Comparison of ENCODE assay signal across 20 mouse cellular contexts in the genomic region with DNA sequence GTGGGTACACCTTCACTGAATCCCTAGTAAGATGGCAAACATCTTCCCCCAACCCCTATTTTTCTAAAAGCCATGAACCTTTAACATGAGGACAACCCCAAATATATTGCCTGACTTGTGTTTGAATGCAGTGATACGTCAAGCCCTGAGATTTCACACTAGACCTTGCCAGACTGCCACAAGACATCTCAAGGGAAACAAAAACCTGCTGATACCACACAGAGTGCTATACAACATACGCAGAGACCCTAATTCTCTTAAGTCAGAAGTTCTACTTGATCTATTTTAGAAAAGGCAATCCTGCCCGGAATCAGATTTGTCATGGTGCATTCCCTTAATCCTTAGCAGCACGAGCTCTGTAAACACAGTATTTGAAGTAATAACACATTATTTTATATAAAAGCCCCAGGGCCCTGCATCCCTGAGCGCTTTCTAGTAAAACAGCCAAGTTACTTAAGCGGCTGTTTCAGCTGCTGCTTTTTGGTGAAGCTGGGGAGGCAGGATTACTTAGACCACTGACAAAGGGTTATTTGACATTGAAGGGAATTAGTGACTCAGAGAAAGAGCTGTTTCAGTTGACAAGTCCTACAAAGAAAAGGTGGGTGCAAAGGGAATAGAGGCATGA.
DNase-seq lines count a peak whose midpoint lies in the region; ATAC-seq lines count a peak whose summit lies in the region.
"Had no signal": no experiment of that assay in that cellular context is flagged by ENCODE, and none has a peak within 500 bp of the region (broad histone marks: within the 10 kb centered on the region; RNA-seq: fewer than 3 reads in every experiment).

No protein-coding gene starts in this region.

- no peak overlapping the region for H3K9ac ChIP-seq in forebrain, embryonic 16.5 days (replicated peaks; ENCODE audit: low read depth, low read length)
- no peak overlapping the region for H3K9ac ChIP-seq in forebrain, embryonic 12.5 days
- H3K9ac ChIP-seq in midbrain, embryonic 16.5 days (ENCODE audit: low read depth, low read length) = no peak overlapping the region
- H3K9ac ChIP-seq in limb, embryonic 13.5 days = no peak overlapping the region
- H3K9ac ChIP-seq: heart, embryonic 15.5 days; neural tube, embryonic 13.5 days had no signal

- H3K4me2 ChIP-seq in forebrain, embryonic 16.5 days (ENCODE audit: low read length) = no peak overlapping the region
- no peak overlapping the region for H3K4me2 ChIP-seq in forebrain, embryonic 12.5 days
- no peak overlapping the region for H3K4me2 ChIP-seq in midbrain, embryonic 16.5 days (ENCODE audit: low read length)
- H3K4me2 ChIP-seq in limb, embryonic 13.5 days (replicated peaks) = peak overlapping the region; percentile 25
- H3K4me2 ChIP-seq: heart, embryonic 15.5 days; neural tube, embryonic 13.5 days had no signal

- DNase-seq in midbrain, embryonic 10.5 days (ENCODE audit: low spot score) = peak; percentile 26
- no peak for DNase-seq in gastrocnemius, postnatal 25 days
- DNase-seq in heart, postnatal 4 days = no peak
- DNase-seq: adrenal gland, adult 8-10 months; cerebellum, adult 8-10 months; cerebellum, postnatal 36 days; gastrocnemius, adult 2 months; heart, postnatal 36 days; kidney, postnatal 36 days; lung, postnatal 4 days; right cerebral cortex, postnatal 4 days; thymus, postnatal 14 days had no signal

- H3K9me3 ChIP-seq in forebrain, embryonic 16.5 days (ENCODE audit: control insufficient read depth, low read length) = no peaks in the 10 kb centered on the region
- H3K9me3 ChIP-seq in forebrain, embryonic 12.5 days = no peaks in the 10 kb centered on the region
- H3K9me3 ChIP-seq in midbrain, embryonic 10.5 days (replicated peaks) = no peaks in the 10 kb centered on the region
- H3K9me3 ChIP-seq in midbrain, embryonic 16.5 days (replicated peaks; ENCODE audit: control insufficient read depth, low read length, poor library complexity, severe bottlenecking) = no peaks in the 10 kb centered on the region
- no peaks in the 10 kb centered on the region for H3K9me3 ChIP-seq in limb, embryonic 13.5 days
- H3K9me3 ChIP-seq: heart, embryonic 15.5 days; neural tube, embryonic 13.5 days had no signal

- 0 out of 2 replicates have a peak, but pooled peaks have one; percentile 15 for ATAC-seq in forebrain, embryonic 16.5 days
- no peak for ATAC-seq in forebrain, embryonic 12.5 days (ENCODE audit: low FRiP score)
- ATAC-seq in midbrain, embryonic 16.5 days = no peak
- ATAC-seq in limb, embryonic 13.5 days (ENCODE audit: low FRiP score, low read depth) = no peak
- ATAC-seq: intestine, postnatal 0 days had no signal

- 0 out of 2 replicates have a peak, but pooled peaks cover 3% of the 10 kb centered on the region for H3K4me1 ChIP-seq in forebrain, embryonic 16.5 days (replicated peaks; ENCODE audit: control insufficient read depth, insufficient read depth, low read length)
- H3K4me1 ChIP-seq in forebrain, embryonic 12.5 days = peaks cover 6% of the 10 kb centered on the region
- H3K4me1 ChIP-seq in midbrain, embryonic 10.5 days = peaks cover 12% of the 10 kb centered on the region
- H3K4me1 ChIP-seq in midbrain, embryonic 16.5 days (ENCODE audit: control insufficient read depth, insufficient read depth, low read length) = peaks cover 4% of the 10 kb centered on the region; the same call in 1 of the 2 replicates
- H3K4me1 ChIP-seq in limb, embryonic 13.5 days = peaks cover 10% of the 10 kb centered on the region
- H3K4me1 ChIP-seq: heart, embryonic 15.5 days; neural tube, embryonic 13.5 days had no signal

- H3K27me3 ChIP-seq in forebrain, embryonic 16.5 days (replicated peaks; ENCODE audit: control insufficient read depth, insufficient read depth, low read length) = no peaks in the 10 kb centered on the region
- no peaks in the 10 kb centered on the region for H3K27me3 ChIP-seq in forebrain, embryonic 12.5 days
- peaks cover 74% of the 10 kb centered on the region for H3K27me3 ChIP-seq in midbrain, embryonic 10.5 days (ENCODE audit: low read depth, poor library complexity, severe bottlenecking)
- H3K27me3 ChIP-seq in midbrain, embryonic 16.5 days (ENCODE audit: control insufficient read depth, insufficient read depth, low read depth, low read length) = no peaks in the 10 kb centered on the region
- no peaks in the 10 kb centered on the region for H3K27me3 ChIP-seq in limb, embryonic 13.5 days
- H3K27me3 ChIP-seq: heart, embryonic 15.5 days; neural tube, embryonic 13.5 days had no signal

- 14% methylated on average over 6 of the region's 6 CpGs for WGBS in forebrain, embryonic 16.5 days
- 14% methylated on average over 6 of the region's 6 CpGs for WGBS in forebrain, embryonic 12.5 days
- WGBS in midbrain, embryonic 10.5 days = 24% methylated on average over 6 of the region's 6 CpGs
- 12% methylated on average over 6 of the region's 6 CpGs for WGBS in midbrain, embryonic 16.5 days
- 49% methylated on average over 6 of the region's 6 CpGs for WGBS in limb, embryonic 13.5 days

- H3K4me3 ChIP-seq in forebrain, embryonic 16.5 days (replicated peaks; ENCODE audit: low read length) = no peak overlapping the region
- H3K4me3 ChIP-seq in forebrain, embryonic 12.5 days (replicated peaks) = no peak overlapping the region
- H3K4me3 ChIP-seq in midbrain, embryonic 10.5 days = no peak overlapping the region
- no peak overlapping the region for H3K4me3 ChIP-seq in midbrain, embryonic 16.5 days (ENCODE audit: low read depth, low read length)
- H3K4me3 ChIP-seq in limb, embryonic 13.5 days = no peak overlapping the region
- H3K4me3 ChIP-seq: gastrocnemius, adult 2 months; heart, embryonic 15.5 days; myocyte; neural tube, embryonic 13.5 days had no signal

- no peak overlapping the region for H3K27ac ChIP-seq in forebrain, embryonic 16.5 days (ENCODE audit: low read length)
- H3K27ac ChIP-seq in forebrain, embryonic 12.5 days = no peak overlapping the region
- H3K27ac ChIP-seq in midbrain, embryonic 10.5 days (replicated peaks) = no peak overlapping the region
- no peak overlapping the region for H3K27ac ChIP-seq in midbrain, embryonic 16.5 days (ENCODE audit: low read length)
- H3K27ac ChIP-seq in limb, embryonic 13.5 days = no peak overlapping the region
- H3K27ac ChIP-seq: gastrocnemius, adult 2 months; heart, embryonic 15.5 days; neural tube, embryonic 13.5 days had no signal

- no peaks in the 10 kb centered on the region for H3K36me3 ChIP-seq in forebrain, embryonic 16.5 days (ENCODE audit: control insufficient read depth, insufficient read depth)
- no peaks in the 10 kb centered on the region for H3K36me3 ChIP-seq in forebrain, embryonic 12.5 days (replicated peaks)
- H3K36me3 ChIP-seq in midbrain, embryonic 10.5 days = no peaks in the 10 kb centered on the region
- no peaks in the 10 kb centered on the region for H3K36me3 ChIP-seq in midbrain, embryonic 16.5 days (ENCODE audit: control insufficient read depth, insufficient read depth, low read length)
- H3K36me3 ChIP-seq in limb, embryonic 13.5 days = no peaks in the 10 kb centered on the region
- H3K36me3 ChIP-seq: heart, embryonic 15.5 days; neural tube, embryonic 13.5 days had no signal
